ENCODE assay signal across 8 mouse cellular contexts in genomic region chr15:101479007-101479665, GRCm38 (mm10). TPM values are rescaled to one million over a fixed set of nuclear protein-coding genes. Genes with fewer than 3 reads are reported as not detected.
DNase-seq lines count a peak whose midpoint lies in the region; ATAC-seq lines count a peak whose summit lies in the region.
"Had no signal": no experiment of that assay in that cellular context is flagged by ENCODE, and none has a peak within 500 bp of the region (broad histone marks: within the 10 kb centered on the region; RNA-seq: fewer than 3 reads in every experiment).

No protein-coding gene starts in this region.

- 8% methylated on average over 31 of the region's 31 CpGs for WGBS in limb, embryonic 10.5 days

- H3K4me1 ChIP-seq in limb, embryonic 10.5 days: peaks cover 10% of the 10 kb centered on the region

- H3K36me3 ChIP-seq in limb, embryonic 10.5 days: no peaks in the 10 kb centered on the region
- H3K36me3 ChIP-seq in splenic B cell, adult 2 months (ENCODE audit: control insufficient read depth, insufficient read depth, low read length, poor library complexity, severe bottlenecking): no peaks in the 10 kb centered on the region

- DNase-seq in adrenal gland, adult 18-20 months (ENCODE audit: low spot score in 2 of 2): peak; percentile 27 to 46
- peak; percentile 35 to 47 for DNase-seq in gastrocnemius, postnatal 4 days (ENCODE audit: low spot score in 2 of 2)
- peak; percentile 19 for DNase-seq in kidney, adult 11 months
- DNase-seq in limb, embryonic 10.5 days (ENCODE audit: low spot score): peak; percentile 71
- DNase-seq in mesoderm, embryonic 11.5 days (ENCODE audit: low read depth, low spot score): peak; percentile 68
- peak; percentile 13 for DNase-seq in splenic B cell, adult 2 months (ENCODE audit: low read depth, low spot score)

- peak overlapping the region; percentile 40 for H3K4me3 ChIP-seq in limb, embryonic 10.5 days
- H3K4me3 ChIP-seq: erythroblast, embryonic 14.5 days had no signal

- no peaks in the 10 kb centered on the region for H3K9me3 ChIP-seq in limb, embryonic 10.5 days (replicated peaks)

- no peak overlapping the region for H3K27ac ChIP-seq in limb, embryonic 10.5 days

- peaks cover 30% of the 10 kb centered on the region for H3K27me3 ChIP-seq in limb, embryonic 10.5 days (ENCODE audit: low read depth, poor library complexity, severe bottlenecking)
- no peaks in the 10 kb centered on the region for H3K27me3 ChIP-seq in splenic B cell, adult 2 months (ENCODE audit: control insufficient read depth, insufficient read depth, low read length, poor library complexity, severe bottlenecking)

- ATAC-seq in common myeloid progenitor, adult 5-6 weeks (replicated peaks; ENCODE audit: low read depth, poor library complexity, severe bottlenecking): peak; percentile 80

RNA-seq across cellular contexts. Expression of gene Krt86, which starts 5.9 kb away (rescaled TPM):
- not detected for total RNA-seq in adrenal gland, adult 18-20 months (2021)
- total RNA-seq in common myeloid progenitor, adult 5-6 weeks (2017): not detected in 2 replicates
- total RNA-seq in gastrocnemius, postnatal 4 days (2021): not detected
- polyA plus RNA-seq in limb, embryonic 10.5 days (2016; fragmentation: Nextera tagmentation; extraction: Ambion mirVana): not detected in 2 replicates
- polyA plus RNA-seq: erythroblast, embryonic 14.5 days had no signal

RNA-seq across cellular contexts. Expression of gene Krt83, which starts 12.2 kb away (rescaled TPM):
- not detected for total RNA-seq in adrenal gland, adult 18-20 months (2021)
- total RNA-seq in common myeloid progenitor, adult 5-6 weeks (2017): not detected in 2 replicates
- total RNA-seq in gastrocnemius, postnatal 4 days (2021): under 1 TPM in 1 of 2 experiments, not detected in 1; 0.21 TPM
- polyA plus RNA-seq in limb, embryonic 10.5 days (2016; fragmentation: Nextera tagmentation; extraction: Ambion mirVana): not detected in 2 replicates
- polyA plus RNA-seq: erythroblast, embryonic 14.5 days had no signal

RNA-seq across cellular contexts. Expression of gene Krt81, which starts 15.6 kb away (rescaled TPM):
- total RNA-seq in adrenal gland, adult 18-20 months (2021): not detected
- total RNA-seq in common myeloid progenitor, adult 5-6 weeks (2017): not detected in 2 replicates
- total RNA-seq in gastrocnemius, postnatal 4 days (2021): not detected
- polyA plus RNA-seq in limb, embryonic 10.5 days (2016; fragmentation: Nextera tagmentation; extraction: Ambion mirVana): not detected in 2 replicates
- polyA plus RNA-seq: erythroblast, embryonic 14.5 days had no signal

RNA-seq across cellular contexts. Expression of gene Krt88, which starts 31.6 kb away (rescaled TPM):
- total RNA-seq in adrenal gland, adult 18-20 months (2021): not detected
- total RNA-seq in common myeloid progenitor, adult 5-6 weeks (2017): not detected in 2 replicates
- not detected for total RNA-seq in gastrocnemius, postnatal 4 days (2021)
- polyA plus RNA-seq in limb, embryonic 10.5 days (2016; fragmentation: Nextera tagmentation; extraction: Ambion mirVana): not detected in 2 replicates
- polyA plus RNA-seq: erythroblast, embryonic 14.5 days had no signal

RNA-seq across cellular contexts. Expression of gene Gm49425, which starts 37.9 kb away (rescaled TPM):
- total RNA-seq in adrenal gland, adult 18-20 months (2021): not detected
- not detected in 2 replicates for total RNA-seq in common myeloid progenitor, adult 5-6 weeks (2017)
- under 1 TPM in 1 of 2 experiments, not detected in 1; 0.36 TPM for total RNA-seq in gastrocnemius, postnatal 4 days (2021)
- polyA plus RNA-seq in limb, embryonic 10.5 days (2016; fragmentation: Nextera tagmentation; extraction: Ambion mirVana): not detected in 2 replicates
- polyA plus RNA-seq: erythroblast, embryonic 14.5 days had no signal

Comparison
In these comparisons a context has a peak if more than half of its experiments do, and no peak if none do; other contexts are left out.
1. DNase-seq: peak in every context shown above with its lines; median percentile 71 in limb, embryonic 10.5 days; 68 in mesoderm, embryonic 11.5 days; 41 in gastrocnemius, postnatal 4 days; 36 in adrenal gland, adult 18-20 months; 19 in kidney, adult 11 months; 13 in splenic B cell, adult 2 months.